Mouse (Mus musculus) forebrain, embryonic 15.5 days (tissue): ENCODE measurements around the gene Ensa. TPM values are rescaled to one million over a fixed set of nuclear protein-coding genes. Genes with fewer than 3 reads are reported as not detected.
A peak's percentile ranks its signal among the peaks of the same experiment; 100 is the strongest.
"Not testable (repeated sequence)": the region's sequence is repeated elsewhere in the genome, so short reads cannot be mapped to it uniquely, and the experiment has no call there.

Experiments
- ATAC-seq: fragments of 200-750 bp; cut with Nextera tagmentation; replicated peaks from 2 replicates; pipeline ENCODE4 v1.8.0; 2017; ENCODE audit warnings: mild to moderate bottlenecking, moderate TSS enrichment, moderate library complexity
- H3K27ac ChIP-seq: fragments of 300-500 bp; sonication (generic); replicated peaks from 2 replicates; pipeline ENCODE4 v1.5.1; 2015; ENCODE audit warnings: mild to moderate bottlenecking, inconsistent platforms
- H3K27me3 ChIP-seq: fragments of 300-500 bp; sonication (generic); 2 replicates; pipeline ENCODE4 v1.6.1; 2015; ENCODE audit warnings: inconsistent platforms
- H3K36me3 ChIP-seq: fragments of 300-500 bp; sonication (generic); 2 replicates; pipeline ENCODE4 v1.6.1; 2015; ENCODE audit warnings: mild to moderate bottlenecking, inconsistent platforms
- H3K4me1 ChIP-seq: fragments of 300-500 bp; sonication (generic); 2 replicates; pipeline ENCODE4 v1.6.1; 2015; ENCODE audit warnings: inconsistent platforms
- H3K4me2 ChIP-seq: fragments of 300-500 bp; sonication (generic); replicated peaks from 2 replicates; pipeline ENCODE4 v1.6.1; 2015; ENCODE audit warnings: mild to moderate bottlenecking, inconsistent platforms
- H3K4me3 ChIP-seq: fragments of 300-500 bp; sonication (generic); 2 replicates; pipeline ENCODE4 v1.5.1; 2015; ENCODE audit warnings: mild to moderate bottlenecking, inconsistent platforms
- H3K9ac ChIP-seq: fragments of 300-500 bp; sonication (generic); replicated peaks from 2 replicates; pipeline ENCODE4 v1.6.1; 2015; ENCODE audit warnings: mild to moderate bottlenecking, inconsistent platforms
- H3K9me3 ChIP-seq: fragments of 300-500 bp; sonication (generic); 2 replicates; pipeline ENCODE4 v1.6.1; 2016; ENCODE audit warnings: inconsistent platforms
- WGBS: fragments of 180-500 bp; shearing (Covaris S2); methylation state at CpG from one replicate; pipeline ENCODE4 v1.1.7; 2015; ENCODE audit warnings: mixed read lengths; 5-methylcytosine and 5-hydroxymethylcytosine counted together
- polyA plus RNA-seq: library from polyadenylated mRNA; unstranded; fragments of >200 nt; fragmentation: Nextera tagmentation; extraction: Ambion mirVana; gene quantifications from 2 replicates; pipeline ENCODE4 v1.2.1, GENCODE M21; 2015

Gene Ensa
- polyA plus RNA-seq, 1 experiment from 2014 or later, result 121 TPM

GRCm38 (mm10) chr3:95668026-95668425 lies 43.2 kb downstream of the Ensa start:
- peaks cover 38% of the 10 kb centered on the region for H3K4me1 ChIP-seq
- H3K4me3 ChIP-seq, result no peak overlapping the region
- peak overlapping the region; percentile 81 for H3K27ac ChIP-seq
- peaks cover 21% of the 10 kb centered on the region for H3K36me3 ChIP-seq
- ATAC-seq, result peak; percentile 71
- H3K9me3 ChIP-seq, result no peaks in the 10 kb centered on the region
- WGBS, result 19% methylated on average over 7 of the region's 7 CpGs
- H3K9ac ChIP-seq, result no peak overlapping the region
- H3K4me2 ChIP-seq, result no peak overlapping the region
- no peaks in the 10 kb centered on the region for H3K27me3 ChIP-seq

DNA sequence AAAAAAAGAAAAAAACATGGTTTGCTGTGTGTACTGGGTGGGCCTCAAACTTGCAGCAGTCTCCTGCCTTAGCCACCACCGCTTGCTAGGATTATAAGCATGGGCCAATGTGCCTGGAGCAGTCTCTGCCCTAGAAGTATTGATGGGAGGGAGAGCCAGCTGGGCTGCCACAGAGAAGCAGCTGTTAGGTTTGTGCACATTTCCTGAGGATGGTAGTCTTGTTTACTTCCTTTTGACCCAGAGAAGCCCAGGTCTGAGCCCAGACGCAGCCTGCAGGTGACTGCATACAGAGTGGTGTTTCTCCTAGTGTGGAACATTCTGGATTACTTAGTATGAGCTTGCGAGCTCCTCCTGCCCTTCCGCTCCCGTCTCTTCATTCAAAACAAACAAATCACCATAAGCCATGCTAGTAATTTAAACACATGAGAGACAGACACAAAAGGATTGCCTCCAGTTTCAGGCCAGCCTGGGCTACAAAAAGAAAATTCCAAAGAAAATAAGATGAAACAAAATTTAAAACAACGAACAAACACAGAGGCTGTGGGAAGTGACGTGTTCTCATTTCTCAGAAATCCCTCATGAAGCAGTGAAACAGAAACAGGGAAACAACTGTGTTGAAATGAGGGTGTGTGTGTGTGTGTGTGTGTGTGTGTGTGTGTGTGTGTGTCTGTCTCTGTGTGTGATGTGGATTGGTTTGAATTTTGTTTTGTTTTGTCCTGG lies 44.0 kb downstream of the Ensa start:
- Histone ChIP-seq H3K27me3 (no peaks in the 10 kb centered on the region), H3K4me1 (peaks cover 31% of the 10 kb centered on the region), H3K9ac (no peak overlapping the region), H3K4me2 (no peak overlapping the region), H3K36me3 (peaks cover 16% of the 10 kb centered on the region), H3K27ac (peak overlapping the region; percentile 81), H3K4me3 (no peak overlapping the region), H3K9me3 (no peaks in the 10 kb centered on the region)
- WGBS, result 76% methylated on average over 7 of the region's 7 CpGs
- no peak for ATAC-seq

DNA sequence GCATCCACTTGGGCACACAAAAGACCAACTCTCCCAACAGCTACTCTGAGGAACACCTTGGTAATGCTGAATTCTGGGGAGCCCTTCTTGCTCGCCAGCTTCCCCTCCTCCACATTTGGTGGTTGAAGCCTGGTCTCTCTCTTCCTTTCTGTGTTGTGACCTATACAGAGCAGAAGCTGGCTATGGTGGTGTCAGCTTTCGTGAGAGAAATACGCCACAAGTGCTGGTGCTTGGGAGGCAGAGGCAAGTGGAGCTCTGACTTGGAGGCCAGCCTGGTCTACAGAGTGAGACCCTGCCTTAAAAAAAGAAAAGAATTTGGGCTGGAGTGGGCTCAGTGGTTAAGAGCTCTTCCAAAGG lies 44.5 kb downstream of the Ensa start:
- Histone ChIP-seq H3K9me3 (no peaks in the 10 kb centered on the region), H3K4me1 (peaks cover 26% of the 10 kb centered on the region), H3K9ac (no peak overlapping the region), H3K27me3 (no peaks in the 10 kb centered on the region), H3K36me3 (peaks cover 14% of the 10 kb centered on the region), H3K4me3 (no peak overlapping the region), H3K4me2 (no peak overlapping the region), H3K27ac (no peak overlapping the region)
- ATAC-seq, result no peak
- whole genome bisulfite sequencing, result 97% methylated on average over 3 of the region's 3 CpGs

DNA sequence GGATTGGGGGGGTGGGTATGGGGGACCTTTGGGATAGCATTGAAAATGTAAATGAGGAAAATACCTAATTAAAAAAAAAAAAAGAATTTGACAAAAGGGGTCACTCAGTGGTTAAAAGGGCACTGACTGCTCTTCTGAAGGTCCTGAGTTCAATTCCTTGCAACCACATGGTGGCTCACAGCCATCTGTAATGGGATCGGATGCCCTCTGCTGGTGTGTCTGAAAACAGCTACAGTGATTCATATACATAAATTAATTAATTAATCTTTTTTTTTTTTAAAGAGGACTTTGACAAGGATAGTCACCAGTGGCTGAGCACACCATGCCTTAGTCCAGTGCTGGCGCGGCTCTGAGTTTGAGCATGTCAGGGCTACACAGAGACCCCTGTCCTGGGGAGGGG lies 45.6 kb downstream of the Ensa start:
- Histone ChIP-seq H3K36me3 (peaks cover 10% of the 10 kb centered on the region; the same call in 1 of the 2 replicates), H3K4me1 (peaks cover 27% of the 10 kb centered on the region)
- WGBS, result 93% methylated on average over 3 of the region's 3 CpGs
- not testable (repeated sequence) for H3K27ac ChIP-seq, H3K27me3 ChIP-seq, H3K4me3 ChIP-seq, H3K4me2 ChIP-seq, H3K9me3 ChIP-seq, H3K9ac ChIP-seq, ATAC-seq

DNA sequence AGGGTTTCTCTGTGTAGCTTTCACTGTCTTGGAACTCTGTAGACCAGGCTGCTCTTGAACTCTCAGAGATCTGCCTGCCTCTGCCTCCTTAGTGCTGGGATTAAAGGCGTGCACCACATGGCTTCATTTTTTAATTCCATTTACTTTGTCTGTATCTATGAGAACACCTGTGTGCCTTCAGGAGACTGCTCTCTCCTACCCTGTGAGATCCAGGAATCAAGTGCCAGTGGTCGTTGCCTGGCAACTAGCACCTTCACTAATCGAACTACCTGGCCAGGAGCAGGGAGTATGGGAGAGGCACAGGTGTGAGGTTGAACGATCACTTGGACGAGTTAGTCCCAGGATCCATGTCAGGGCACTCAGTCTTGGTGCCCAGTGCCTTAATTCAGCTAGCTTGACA lies 46.4 kb downstream of the Ensa start:
- H3K4me1 ChIP-seq, result peaks cover 27% of the 10 kb centered on the region
- no peak overlapping the region for H3K4me2 ChIP-seq
- ATAC-seq, result no peak
- no peaks in the 10 kb centered on the region for H3K9me3 ChIP-seq
- no peak overlapping the region for H3K9ac ChIP-seq
- H3K36me3 ChIP-seq, result peaks cover 9% of the 10 kb centered on the region; the same call in 1 of the 2 replicates
- no peak overlapping the region for H3K4me3 ChIP-seq
- no peaks in the 10 kb centered on the region for H3K27me3 ChIP-seq
- no peak overlapping the region for H3K27ac ChIP-seq
- WGBS, result 92% methylated on average over 5 of the region's 5 CpGs

- Histone ChIP-seq H3K36me3 (peaks cover 8% of the 10 kb centered on the region; the same call in 1 of the 2 replicates), H3K27me3 (no peaks in the 10 kb centered on the region), H3K4me1 (peaks cover 15% of the 10 kb centered on the region), H3K4me2 (no peak overlapping the region), H3K9ac (no peak overlapping the region), H3K9me3 (no peaks in the 10 kb centered on the region), H3K27ac (no peak overlapping the region), H3K4me3 (no peak overlapping the region)
- WGBS, result 68% methylated on average over 3 of the region's 3 CpGs
- ATAC-seq, result no peak
These were observed 47.7 kb downstream of the Ensa start for GRCm38 (mm10) chr3:95672461-95672860.

GRCm38 (mm10) chr3:95672861-95673706 lies 48.3 kb downstream of the Ensa start:
- Histone ChIP-seq H3K4me3 (no peak overlapping the region), H3K9ac (no peak overlapping the region), H3K9me3 (no peaks in the 10 kb centered on the region), H3K27me3 (no peaks in the 10 kb centered on the region), H3K4me1 (peaks cover 9% of the 10 kb centered on the region; the same call in 1 of the 2 replicates), H3K4me2 (no peak overlapping the region), H3K36me3 (peaks cover 8% of the 10 kb centered on the region; the same call in 1 of the 2 replicates), H3K27ac (0 out of 2 replicates have a peak overlapping the region, but pooled peaks have one; percentile 3)
- no peak for ATAC-seq
- 62% methylated on average over 10 of the region's 10 CpGs for WGBS

DNA sequence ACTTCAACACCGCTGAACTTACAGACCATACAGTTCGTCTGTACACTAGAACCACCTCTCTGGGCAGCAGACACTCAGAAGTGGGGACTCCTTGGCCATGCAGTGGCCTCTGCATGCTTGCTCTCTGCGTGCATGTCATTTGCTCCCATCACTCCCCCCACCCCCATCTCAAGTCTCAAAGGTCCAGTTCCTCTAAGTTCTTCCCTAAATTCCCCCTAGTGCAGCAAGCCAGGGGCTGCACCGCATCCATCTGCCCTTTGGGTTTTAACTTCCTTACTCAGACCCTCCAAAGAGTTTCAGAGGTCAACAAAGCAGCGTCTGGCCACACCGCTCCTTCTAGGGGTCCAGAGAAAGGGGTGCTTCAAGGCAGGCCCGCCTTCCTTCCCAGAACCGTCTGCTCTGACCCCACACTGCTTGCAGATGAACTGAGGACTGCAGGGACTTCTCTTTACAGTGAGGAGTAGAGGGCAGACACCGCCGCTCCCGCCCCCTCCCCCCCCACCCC lies 49.0 kb downstream of the Ensa start:
- H3K27ac ChIP-seq, result 0 out of 2 replicates have a peak overlapping the region, but pooled peaks have one; percentile 3
- no peak overlapping the region for H3K4me2 ChIP-seq
- WGBS, result 29% methylated on average over 11 of the region's 11 CpGs
- H3K4me1 ChIP-seq, result 0 out of 2 replicates have a peak, but pooled peaks cover 4% of the 10 kb centered on the region
- no peak overlapping the region for H3K9ac ChIP-seq
- no peaks in the 10 kb centered on the region for H3K9me3 ChIP-seq
- no peak overlapping the region for H3K4me3 ChIP-seq
- H3K27me3 ChIP-seq, result no peaks in the 10 kb centered on the region
- ATAC-seq, result no peak
- peaks cover 8% of the 10 kb centered on the region; the same call in 1 of the 2 replicates for H3K36me3 ChIP-seq

DNA sequence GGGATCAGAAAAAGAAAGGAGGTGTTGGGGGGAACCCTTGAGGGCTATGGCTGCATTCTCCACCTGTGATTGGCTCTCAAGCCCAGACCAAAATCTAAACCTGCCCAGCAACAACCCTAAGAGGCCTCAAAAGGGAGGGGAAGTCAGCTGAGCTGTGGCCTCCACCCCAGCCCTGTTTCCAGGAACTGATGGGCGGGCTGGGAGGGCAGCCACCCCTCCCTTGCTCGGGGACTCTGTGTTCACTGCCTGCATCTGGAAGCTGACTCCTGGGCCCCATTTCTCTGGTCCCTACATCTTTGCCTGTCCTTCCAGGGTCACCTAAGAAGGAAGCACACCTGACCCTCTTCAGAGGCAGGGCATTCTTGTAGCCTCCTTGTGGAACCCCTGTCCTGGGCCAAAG lies 49.4 kb downstream of the Ensa start:
- H3K4me2 ChIP-seq, result no peak overlapping the region
- no peak overlapping the region for H3K9ac ChIP-seq
- H3K36me3 ChIP-seq, result peaks cover 7% of the 10 kb centered on the region; the same call in 1 of the 2 replicates
- H3K4me1 ChIP-seq, result 0 out of 2 replicates have a peak, but pooled peaks cover 4% of the 10 kb centered on the region
- H3K9me3 ChIP-seq, result no peaks in the 10 kb centered on the region
- no peaks in the 10 kb centered on the region for H3K27me3 ChIP-seq
- no peak overlapping the region for H3K4me3 ChIP-seq
- WGBS, result 55% methylated on average over 2 of the region's 2 CpGs
- no peak overlapping the region for H3K27ac ChIP-seq
- ATAC-seq, result no peak

- H3K36me3 ChIP-seq, result peaks cover 4% of the 10 kb centered on the region; the same call in 1 of the 2 replicates
- no peak overlapping the region for H3K4me2 ChIP-seq
- no peak for ATAC-seq
- 43% methylated on average over 6 of the region's 6 CpGs for WGBS
- no peak overlapping the region for H3K9ac ChIP-seq
- no peaks in the 10 kb centered on the region for H3K9me3 ChIP-seq
- peak overlapping the region; percentile 6 for H3K27ac ChIP-seq
- H3K4me3 ChIP-seq, result no peak overlapping the region
- no peaks in the 10 kb centered on the region for H3K27me3 ChIP-seq
- 0 out of 2 replicates have a peak, but pooled peaks cover 4% of the 10 kb centered on the region for H3K4me1 ChIP-seq
These were observed 50.0 kb downstream of the Ensa start for GRCm38 (mm10) chr3:95674812-95675211.

DNA sequence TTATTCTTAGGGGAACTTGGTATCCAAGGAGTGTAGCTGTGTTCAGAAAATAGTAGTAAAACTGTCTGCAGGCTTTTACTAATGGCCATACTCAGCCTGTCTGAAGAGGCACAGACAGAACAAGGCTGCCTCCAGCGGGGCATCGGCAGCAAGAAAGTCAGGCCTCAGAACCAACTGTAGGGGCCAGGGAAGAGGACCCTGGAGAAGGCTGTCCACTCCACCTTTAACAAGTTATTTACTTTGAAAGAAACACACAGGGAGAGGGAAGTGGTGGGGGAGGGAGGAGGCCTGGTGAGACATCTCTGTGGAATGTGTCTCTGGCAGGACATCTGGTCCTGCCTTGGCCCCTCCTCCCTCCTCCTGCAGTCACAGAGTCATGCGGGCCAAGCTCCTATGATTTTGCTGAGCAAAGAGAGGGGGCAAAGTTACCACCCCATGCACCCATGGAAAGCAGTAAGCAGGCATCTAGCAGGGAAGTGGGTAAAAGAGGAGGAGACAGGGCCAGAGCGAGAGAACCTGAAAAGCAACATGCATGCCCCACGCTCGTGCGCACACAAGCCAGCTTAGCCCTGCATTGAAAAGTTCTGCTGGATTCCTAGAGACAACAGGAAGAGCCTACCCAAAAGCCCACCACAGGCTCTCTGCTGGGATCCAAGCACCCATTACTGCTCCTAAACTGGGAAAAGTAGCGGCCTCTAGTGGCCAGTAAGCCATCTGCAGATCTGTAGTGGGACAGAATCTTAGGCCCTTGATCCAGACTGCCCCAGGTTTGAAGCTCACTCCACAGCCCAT lies 50.7 kb downstream of the Ensa start:
- H3K9ac ChIP-seq, result no peak overlapping the region
- no peak overlapping the region for H3K4me3 ChIP-seq
- H3K36me3 ChIP-seq, result peaks cover 4% of the 10 kb centered on the region; the same call in 1 of the 2 replicates
- no peaks in the 10 kb centered on the region for H3K27me3 ChIP-seq
- peak; percentile 57 for ATAC-seq
- H3K4me2 ChIP-seq, result no peak overlapping the region
- no peaks in the 10 kb centered on the region for H3K9me3 ChIP-seq
- H3K27ac ChIP-seq, result peak overlapping the region; percentile 6
- WGBS, result 32% methylated on average over 8 of the region's 8 CpGs
- 0 out of 2 replicates have a peak, but pooled peaks cover 4% of the 10 kb centered on the region for H3K4me1 ChIP-seq
